Mouse (Mus musculus) neural tube, embryonic 14.5 days (tissue): ENCODE data around the gene Ankfy1. TPM values are rescaled to one million over a fixed set of nuclear protein-coding genes. Genes with fewer than 3 reads are reported as not detected.
A peak's percentile ranks its signal among the peaks of the same experiment; 100 is the strongest.

ENCODE experiments used
- ATAC-seq: fragments of 200-750 bp; cut with Nextera tagmentation; 2 replicates; pipeline ENCODE4 v1.8.0; 2017; ENCODE audit warnings: low read depth, mild to moderate bottlenecking, moderate TSS enrichment, moderate library complexity
- H3K27ac ChIP-seq: fragments of 300-500 bp; sonication (generic); 2 replicates; pipeline ENCODE4 v1.5.1; 2014; ENCODE audit warnings: low read depth, mild to moderate bottlenecking, control low read depth, low read length, moderate library complexity, mixed read lengths
- H3K27me3 ChIP-seq: fragments of 300-500 bp; sonication (generic); 2 replicates; pipeline ENCODE4 v1.6.1; 2014; ENCODE audit warnings: low read length; ENCODE audit not compliant: control insufficient read depth, insufficient read depth
- H3K36me3 ChIP-seq: fragments of 300-500 bp; sonication (generic); 2 replicates; pipeline ENCODE4 v1.6.1; 2014; ENCODE audit warnings: low read length, mixed read lengths; ENCODE audit not compliant: control insufficient read depth, insufficient read depth
- H3K4me1 ChIP-seq: fragments of 300-500 bp; sonication (generic); 2 replicates; pipeline ENCODE4 v1.6.1; 2014; ENCODE audit warnings: low read length; ENCODE audit not compliant: control insufficient read depth, insufficient read depth
- H3K4me2 ChIP-seq: fragments of 300-500 bp; sonication (generic); 2 replicates; pipeline ENCODE4 v1.6.1; 2014; ENCODE audit warnings: mild to moderate bottlenecking, low read depth, low read length, control low read depth
- H3K4me3 ChIP-seq: fragments of 300-500 bp; sonication (generic); 2 replicates; pipeline ENCODE4 v1.5.1; 2014; ENCODE audit warnings: low read depth, low read length, control low read depth, mixed read lengths
- H3K9ac ChIP-seq: fragments of 300-500 bp; sonication (generic); replicated peaks from 2 replicates; pipeline ENCODE4 v1.6.1; 2014; ENCODE audit warnings: low read depth, mild to moderate bottlenecking, control low read depth, low read length, mixed read lengths
- H3K9me3 ChIP-seq: fragments of 300-500 bp; sonication (generic); 2 replicates; pipeline ENCODE4 v1.6.1; 2016; ENCODE audit warnings: low read length; ENCODE audit not compliant: control insufficient read depth
- WGBS: fragments of 180-500 bp; shearing (Covaris S2); extraction: QIAGEN DNeasy Blood & Tissue Kit; methylation state at CpG from one replicate; pipeline ENCODE4 v1.1.7; 2014; 5-methylcytosine and 5-hydroxymethylcytosine counted together
- polyA plus RNA-seq: library from polyadenylated mRNA; unstranded; fragments of >200 nt; fragmentation: Nextera tagmentation; extraction: Ambion mirVana; gene quantifications from 2 replicates; pipeline ENCODE4 v1.2.1, GENCODE M21; 2014

Ankfy1 gene
- 31.2 and 36.1 TPM in 2 replicates for polyA plus RNA-seq

- H3K36me3 ChIP-seq: no peaks in the 10 kb centered on the region
- peak within 1 kb of the TSS; percentile 83 for H3K9ac ChIP-seq
- under 1% methylated on average over 56 of the region's 56 CpGs for WGBS
- no peaks in the 10 kb centered on the region for H3K9me3 ChIP-seq
- H3K4me1 ChIP-seq: peaks cover 12% of the 10 kb centered on the region
- H3K4me2 ChIP-seq: peak within 1 kb of the TSS; percentile 77
- peak within 1 kb of the TSS; percentile 86 for H3K4me3 ChIP-seq
- H3K27ac ChIP-seq: peak within 1 kb of the TSS; percentile 92
- H3K27me3 ChIP-seq: no peaks in the 10 kb centered on the region
- ATAC-seq: peak; percentile 98
Measured at GRCm38 (mm10) chr11:72689551-72690510, at the start of gene Ankfy1. Gene Ankfy1 (plus strand): TSS chr11:72690006.

- H3K4me1 ChIP-seq: no peaks in the 10 kb centered on the region
- H3K9me3 ChIP-seq: no peaks in the 10 kb centered on the region; the same call in 1 of the 2 replicates
- no peak overlapping the region for H3K27ac ChIP-seq
- H3K4me3 ChIP-seq: no peak overlapping the region
- H3K27me3 ChIP-seq: no peaks in the 10 kb centered on the region
- no peak overlapping the region for H3K9ac ChIP-seq
- ATAC-seq: no peak
- H3K36me3 ChIP-seq: no peaks in the 10 kb centered on the region
- 23% methylated on average over 4 of the region's 4 CpGs for WGBS
- H3K4me2 ChIP-seq: no peak overlapping the region
Measured at GRCm38 (mm10) chr11:72642730-72643129, 47.1 kb upstream of the Ankfy1 start.

DNA sequence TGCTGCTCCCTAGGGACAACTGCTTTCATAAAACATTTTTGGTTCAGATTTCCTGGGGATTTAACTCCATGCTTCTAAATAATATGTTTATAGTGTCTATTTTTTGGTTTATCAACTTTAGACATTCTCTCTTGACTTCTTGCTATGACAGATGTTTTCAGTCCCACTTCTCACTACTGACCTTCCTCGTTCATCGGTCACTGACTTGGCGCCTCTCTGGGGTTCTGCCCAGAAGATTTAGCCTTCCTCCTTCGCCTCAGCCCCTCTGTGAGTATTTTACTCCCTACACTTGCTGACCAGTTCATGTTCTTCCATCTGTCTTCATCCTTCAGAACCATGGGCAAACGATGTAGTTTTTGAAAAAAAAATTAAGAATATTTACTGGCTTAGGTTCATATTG lies 44.4 kb upstream of the Ankfy1 start:
- Histone ChIP-seq H3K9me3 (no peaks in the 10 kb centered on the region; the same call in 1 of the 2 replicates), H3K27ac (no peak overlapping the region), H3K36me3 (no peaks in the 10 kb centered on the region), H3K4me2 (no peak overlapping the region), H3K9ac (no peak overlapping the region), H3K4me1 (no peaks in the 10 kb centered on the region), H3K4me3 (no peak overlapping the region), H3K27me3 (no peaks in the 10 kb centered on the region)
- no peak for ATAC-seq
- 92% methylated on average over 5 of the region's 5 CpGs for WGBS

DNA sequence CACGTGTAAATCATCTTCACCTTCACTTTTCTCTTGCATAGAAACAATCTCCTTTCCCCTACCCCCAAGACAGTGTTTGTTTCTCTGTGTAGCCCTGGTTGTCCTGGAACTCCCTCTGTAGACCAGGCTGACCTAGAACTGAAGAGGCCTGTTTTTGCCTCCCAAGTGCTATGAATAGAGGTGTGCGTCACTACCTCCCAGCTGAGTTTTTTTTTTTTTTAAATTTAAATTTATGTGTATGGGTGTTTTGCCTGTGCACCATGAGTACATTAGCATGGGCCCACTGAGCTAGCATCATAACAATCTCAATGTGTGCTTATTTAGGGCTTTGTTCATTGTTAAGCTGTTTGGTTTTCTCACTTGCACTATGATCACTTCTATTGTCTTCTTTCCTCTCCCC lies 39.5 kb upstream of the Ankfy1 start:
- no peak for ATAC-seq
- H3K27me3 ChIP-seq: no peaks in the 10 kb centered on the region
- H3K4me3 ChIP-seq: no peak overlapping the region
- H3K9ac ChIP-seq: no peak overlapping the region
- no peaks in the 10 kb centered on the region for H3K9me3 ChIP-seq
- no peaks in the 10 kb centered on the region for H3K4me1 ChIP-seq
- whole genome bisulfite sequencing: 79% methylated on average over 2 of the region's 2 CpGs
- H3K27ac ChIP-seq: no peak overlapping the region
- no peaks in the 10 kb centered on the region for H3K36me3 ChIP-seq
- H3K4me2 ChIP-seq: no peak overlapping the region

DNA sequence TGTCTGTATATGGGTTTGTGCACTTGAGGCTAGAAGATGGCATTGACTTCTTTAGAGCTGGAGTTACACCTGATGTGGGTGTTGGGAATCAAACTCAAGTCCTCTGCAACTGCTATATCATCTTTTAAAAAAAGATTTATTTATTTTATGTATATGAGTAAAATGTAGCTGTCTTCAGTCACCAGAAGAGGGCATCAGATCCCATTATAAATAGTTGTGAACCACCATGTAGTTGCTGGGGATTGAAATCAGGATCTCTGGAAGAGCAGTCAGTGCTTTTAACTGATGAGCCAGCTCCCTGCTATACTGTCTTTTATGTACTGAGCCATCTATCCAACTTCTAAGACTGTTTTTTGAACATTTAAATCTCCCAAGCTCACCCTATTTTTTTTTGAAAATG lies 29.9 kb upstream of the Ankfy1 start:
- no peaks in the 10 kb centered on the region for H3K4me1 ChIP-seq
- H3K27me3 ChIP-seq: no peaks in the 10 kb centered on the region
- no peak for ATAC-seq
- no peak overlapping the region for H3K27ac ChIP-seq
- no peak overlapping the region for H3K4me3 ChIP-seq
- no peaks in the 10 kb centered on the region for H3K36me3 ChIP-seq
- H3K9ac ChIP-seq: no peak overlapping the region
- no peaks in the 10 kb centered on the region for H3K9me3 ChIP-seq
- H3K4me2 ChIP-seq: no peak overlapping the region

DNA sequence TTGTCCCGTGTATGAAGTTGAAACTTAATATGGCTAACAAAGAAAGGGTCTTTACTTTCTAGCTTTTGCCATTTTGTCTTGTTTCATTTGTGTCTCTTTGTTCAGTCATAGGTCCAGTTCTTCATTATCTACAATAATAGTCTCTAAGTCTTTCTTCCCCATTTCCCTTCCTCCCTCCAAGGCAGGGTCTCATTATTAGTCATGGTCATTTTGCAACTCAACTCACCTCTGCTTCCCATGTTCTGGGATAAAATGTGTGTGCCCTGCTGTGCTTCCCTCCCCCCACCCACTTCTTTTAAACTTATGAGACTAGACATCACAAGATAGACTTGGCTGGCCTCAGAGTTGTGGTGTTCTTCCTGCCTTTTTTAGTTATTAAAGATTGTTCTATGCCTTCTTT lies 29.4 kb upstream of the Ankfy1 start:
- no peak for ATAC-seq
- H3K36me3 ChIP-seq: no peaks in the 10 kb centered on the region
- H3K27ac ChIP-seq: no peak overlapping the region
- no peaks in the 10 kb centered on the region for H3K9me3 ChIP-seq
- no peaks in the 10 kb centered on the region for H3K4me1 ChIP-seq
- H3K4me3 ChIP-seq: no peak overlapping the region
- H3K9ac ChIP-seq: no peak overlapping the region
- WGBS: 98% methylated on average over 1 of the region's 1 CpGs
- H3K4me2 ChIP-seq: no peak overlapping the region
- no peaks in the 10 kb centered on the region for H3K27me3 ChIP-seq

DNA sequence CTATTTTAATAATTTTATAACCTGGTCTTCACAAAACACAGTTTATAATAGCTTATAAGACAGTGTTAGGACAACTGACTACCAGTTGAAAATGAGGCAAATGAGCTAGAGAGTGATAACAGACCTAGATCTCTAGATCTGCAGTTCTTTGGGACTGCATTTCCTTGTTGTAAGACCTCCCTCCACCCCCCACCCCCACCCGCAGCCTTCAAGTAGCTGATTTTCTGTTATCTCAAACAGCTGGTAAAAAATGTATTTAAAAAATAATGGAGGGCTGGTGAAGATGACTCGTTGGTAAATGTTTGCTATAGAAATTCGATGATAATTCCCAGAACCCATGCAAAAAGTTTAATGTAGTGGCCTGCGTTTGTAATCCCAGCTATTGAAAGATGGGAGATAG lies 25.2 kb upstream of the Ankfy1 start:
- no peaks in the 10 kb centered on the region for H3K9me3 ChIP-seq
- no peak for ATAC-seq
- H3K27ac ChIP-seq: no peak overlapping the region
- H3K36me3 ChIP-seq: no peaks in the 10 kb centered on the region
- no peaks in the 10 kb centered on the region for H3K4me1 ChIP-seq
- H3K9ac ChIP-seq: no peak overlapping the region
- no peak overlapping the region for H3K4me2 ChIP-seq
- H3K27me3 ChIP-seq: no peaks in the 10 kb centered on the region
- no peak overlapping the region for H3K4me3 ChIP-seq
- 95% methylated on average over 4 of the region's 4 CpGs for WGBS

DNA sequence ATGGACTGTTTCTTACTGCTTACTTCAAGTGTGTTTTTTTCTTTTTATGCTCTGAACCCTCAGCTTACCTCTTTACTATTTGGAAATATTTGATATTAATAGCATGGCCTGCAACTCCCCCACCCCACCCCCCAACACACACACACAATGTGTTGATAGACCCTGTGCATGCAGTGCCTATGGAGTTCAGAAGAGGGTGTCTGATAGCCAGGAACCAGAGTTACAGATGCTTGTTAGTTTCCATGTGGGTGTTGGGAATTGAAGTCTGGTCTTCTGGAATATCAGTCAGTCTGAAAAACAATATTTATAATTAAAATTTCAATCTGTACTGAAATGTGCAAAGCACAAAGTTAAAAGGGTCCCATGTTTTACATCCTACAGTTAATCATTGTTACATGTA lies 19.2 kb upstream of the Ankfy1 start:
- no peak overlapping the region for H3K9ac ChIP-seq
- no peaks in the 10 kb centered on the region for H3K27me3 ChIP-seq
- no peaks in the 10 kb centered on the region for H3K4me1 ChIP-seq
- no peak overlapping the region for H3K4me3 ChIP-seq
- H3K36me3 ChIP-seq: no peaks in the 10 kb centered on the region
- H3K4me2 ChIP-seq: no peak overlapping the region
- H3K27ac ChIP-seq: no peak overlapping the region
- ATAC-seq: no peak
- no peaks in the 10 kb centered on the region for H3K9me3 ChIP-seq

DNA sequence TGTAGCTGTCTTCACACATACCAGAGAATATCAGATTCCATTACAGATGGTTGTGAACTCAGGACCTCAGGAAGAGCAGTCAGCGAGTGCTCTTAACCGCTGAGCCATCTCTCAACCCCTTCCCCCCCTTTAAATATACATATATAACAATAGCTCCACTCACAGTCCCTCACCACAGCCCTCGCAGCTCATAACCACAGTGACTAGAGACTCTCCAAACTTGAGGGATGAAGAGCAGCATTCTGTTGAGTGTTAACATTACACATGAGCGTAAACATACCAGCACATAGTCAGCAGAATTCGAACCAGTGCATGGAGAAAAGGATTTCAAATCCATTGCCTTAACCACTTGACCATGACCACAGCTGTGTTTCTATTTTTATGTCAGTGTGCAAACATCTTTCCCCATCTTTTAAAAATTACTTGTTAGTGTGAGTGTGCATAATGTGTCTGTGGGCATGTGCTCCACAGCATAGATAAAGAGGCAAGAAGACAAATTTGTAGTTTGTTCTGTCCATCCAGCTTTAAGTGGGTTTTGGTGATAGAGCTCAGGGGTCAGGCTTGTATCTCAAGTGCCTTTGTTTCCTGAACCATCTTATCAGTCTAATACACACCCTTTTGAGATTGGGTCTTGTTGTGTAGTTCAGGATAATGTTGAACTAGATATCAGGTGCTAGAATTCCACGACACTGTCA lies 18.4 kb upstream of the Ankfy1 start:
- Histone ChIP-seq H3K27me3 (no peaks in the 10 kb centered on the region), H3K9me3 (no peaks in the 10 kb centered on the region), H3K4me1 (no peaks in the 10 kb centered on the region), H3K27ac (no peak overlapping the region), H3K4me2 (no peak overlapping the region), H3K4me3 (no peak overlapping the region), H3K36me3 (no peaks in the 10 kb centered on the region), H3K9ac (no peak overlapping the region)
- no peak for ATAC-seq
- 81% methylated on average over 6 of the region's 6 CpGs for whole genome bisulfite sequencing
